Mouse (Mus musculus) liver, embryonic 15.5 days (tissue): ENCODE measurements around the gene Sgms1. TPM values are rescaled to one million over a fixed set of nuclear protein-coding genes. Genes with fewer than 3 reads are reported as not detected.

Experiments used
- ATAC-seq: fragments of 200-750 bp; cut with Nextera tagmentation; 2 replicates; pipeline ENCODE4 v1.8.0; 2017; ENCODE audit warnings: moderate number of reproducible peaks, mild to moderate bottlenecking, moderate library complexity; ENCODE audit not compliant: insufficient read depth
- H3K27ac ChIP-seq: fragments of 300-500 bp; sonication (generic); replicated peaks from 2 replicates; pipeline ENCODE4 v1.5.1; 2015; ENCODE audit warnings: mild to moderate bottlenecking, inconsistent platforms
- H3K27me3 ChIP-seq: fragments of 300-500 bp; sonication (generic); 2 replicates; pipeline ENCODE4 v1.6.1; 2015; ENCODE audit warnings: mild to moderate bottlenecking, inconsistent platforms
- H3K36me3 ChIP-seq: fragments of 300-500 bp; sonication (generic); replicated peaks from 2 replicates; pipeline ENCODE4 v1.6.1; 2015; ENCODE audit warnings: moderate library complexity, mild to moderate bottlenecking, inconsistent platforms
- H3K4me1 ChIP-seq: fragments of 300-500 bp; sonication (generic); replicated peaks from 2 replicates; pipeline ENCODE4 v1.6.1; 2015; ENCODE audit warnings: inconsistent platforms
- H3K4me2 ChIP-seq: fragments of 300-500 bp; sonication (generic); 2 replicates; pipeline ENCODE4 v1.6.1; 2015; ENCODE audit warnings: moderate library complexity, mild to moderate bottlenecking, inconsistent platforms
- H3K4me3 ChIP-seq: fragments of 300-500 bp; sonication (generic); replicated peaks from 2 replicates; pipeline ENCODE4 v1.5.1; 2015; ENCODE audit warnings: mild to moderate bottlenecking, inconsistent platforms
- H3K9ac ChIP-seq: fragments of 300-500 bp; sonication (generic); 2 replicates; pipeline ENCODE4 v1.6.1; 2015; ENCODE audit warnings: moderate library complexity, mild to moderate bottlenecking, inconsistent platforms
- H3K9me3 ChIP-seq: fragments of 300-500 bp; sonication (generic); replicated peaks from 2 replicates; pipeline ENCODE4 v1.6.1; 2016; ENCODE audit warnings: inconsistent platforms
- WGBS: fragments of 180-500 bp; shearing (Covaris S2); methylation state at CpG from one replicate; pipeline ENCODE4 v1.1.7; 2015; ENCODE audit warnings: mixed read lengths; ENCODE audit not compliant: insufficient replicate concordance; 5-methylcytosine and 5-hydroxymethylcytosine counted together
- polyA plus RNA-seq: library from polyadenylated mRNA; unstranded; fragments of >200 nt; fragmentation: Nextera tagmentation; extraction: Ambion mirVana; gene quantifications from 2 replicates; pipeline ENCODE4 v1.2.1, GENCODE M21; 2015

Sgms1 gene
- polyA plus RNA-seq, 1 experiment from 2014 or later, result 24.8 TPM

GRCm38 (mm10) chr19:32198494-32199106, 190.9 kb downstream of the Sgms1 start:
- no peak overlapping the region for H3K4me3 ChIP-seq
- H3K36me3 ChIP-seq, result peaks cover 24% of the 10 kb centered on the region
- WGBS, result 90% methylated on average over 7 of the region's 7 CpGs
- no peak overlapping the region for H3K9ac ChIP-seq
- no peak overlapping the region for H3K4me2 ChIP-seq
- ATAC-seq, result no peak
- H3K9me3 ChIP-seq, result no peaks in the 10 kb centered on the region
- H3K4me1 ChIP-seq, result peaks cover 63% of the 10 kb centered on the region
- no peaks in the 10 kb centered on the region for H3K27me3 ChIP-seq
- no peak overlapping the region for H3K27ac ChIP-seq

GRCm38 (mm10) chr19:32196976-32197819, 192.3 kb downstream of the Sgms1 start:
- no peaks in the 10 kb centered on the region for H3K27me3 ChIP-seq
- no peak overlapping the region for H3K9ac ChIP-seq
- H3K4me3 ChIP-seq, result no peak overlapping the region
- H3K9me3 ChIP-seq, result no peaks in the 10 kb centered on the region
- peaks cover 32% of the 10 kb centered on the region for H3K36me3 ChIP-seq
- peaks cover 63% of the 10 kb centered on the region for H3K4me1 ChIP-seq
- ATAC-seq, result no peak
- H3K27ac ChIP-seq, result peak overlapping the region; percentile 73
- H3K4me2 ChIP-seq, result no peak overlapping the region
- WGBS, result 65% methylated on average over 15 of the region's 15 CpGs

- H3K4me2 ChIP-seq, result peak overlapping the region; percentile 19; the same call in 1 of the 2 replicates
- H3K27ac ChIP-seq, result peak overlapping the region; percentile 73
- H3K4me3 ChIP-seq, result no peak overlapping the region
- H3K9me3 ChIP-seq, result no peaks in the 10 kb centered on the region
- H3K36me3 ChIP-seq, result peaks cover 34% of the 10 kb centered on the region
- H3K27me3 ChIP-seq, result no peaks in the 10 kb centered on the region
- 31% methylated on average over 5 of the region's 5 CpGs for WGBS
- ATAC-seq, result peak; percentile 79
- no peak overlapping the region; the same call in 1 of the 2 replicates for H3K9ac ChIP-seq
- H3K4me1 ChIP-seq, result peaks cover 62% of the 10 kb centered on the region
Measured at GRCm38 (mm10) chr19:32196222-32196621, 193.3 kb downstream of the Sgms1 start.

GRCm38 (mm10) chr19:32194863-32195262, 194.7 kb downstream of the Sgms1 start:
- Histone ChIP-seq H3K4me2 (no peak overlapping the region), H3K27ac (no peak overlapping the region), H3K4me1 (peaks cover 50% of the 10 kb centered on the region), H3K9ac (no peak overlapping the region), H3K9me3 (no peaks in the 10 kb centered on the region), H3K4me3 (no peak overlapping the region), H3K27me3 (no peaks in the 10 kb centered on the region), H3K36me3 (peaks cover 42% of the 10 kb centered on the region)
- 25% methylated on average over 1 of the region's 1 CpGs for WGBS
- ATAC-seq, result no peak

- H3K9ac ChIP-seq, result no peak overlapping the region
- no peak overlapping the region for H3K4me3 ChIP-seq
- no peaks in the 10 kb centered on the region for H3K9me3 ChIP-seq
- ATAC-seq, result no peak
- peaks cover 36% of the 10 kb centered on the region for H3K36me3 ChIP-seq
- H3K27ac ChIP-seq, result no peak overlapping the region; the same call in 1 of the 2 replicates
- 91% methylated on average over 3 of the region's 3 CpGs for WGBS
- H3K4me1 ChIP-seq, result peaks cover 49% of the 10 kb centered on the region
- no peaks in the 10 kb centered on the region for H3K27me3 ChIP-seq
- H3K4me2 ChIP-seq, result no peak overlapping the region
Measured at GRCm38 (mm10) chr19:32194074-32194473, 195.4 kb downstream of the Sgms1 start.

- H3K9me3 ChIP-seq, result no peaks in the 10 kb centered on the region
- no peak overlapping the region for H3K4me2 ChIP-seq
- WGBS, result 80% methylated on average over 3 of the region's 3 CpGs
- peaks cover 52% of the 10 kb centered on the region for H3K4me1 ChIP-seq
- peaks cover 22% of the 10 kb centered on the region; the same call in 1 of the 2 replicates for H3K36me3 ChIP-seq
- no peak overlapping the region for H3K4me3 ChIP-seq
- no peak overlapping the region for H3K27ac ChIP-seq
- no peaks in the 10 kb centered on the region for H3K27me3 ChIP-seq
- ATAC-seq, result no peak
- no peak overlapping the region for H3K9ac ChIP-seq
Measured at GRCm38 (mm10) chr19:32191596-32191995, 197.9 kb downstream of the Sgms1 start.

- Histone ChIP-seq H3K9ac (no peak overlapping the region), H3K27me3 (no peaks in the 10 kb centered on the region), H3K4me2 (no peak overlapping the region), H3K27ac (no peak overlapping the region), H3K9me3 (no peaks in the 10 kb centered on the region), H3K4me1 (peaks cover 54% of the 10 kb centered on the region), H3K4me3 (no peak overlapping the region), H3K36me3 (peaks cover 22% of the 10 kb centered on the region; the same call in 1 of the 2 replicates)
- no peak for ATAC-seq
- 78% methylated on average over 6 of the region's 6 CpGs for WGBS
Measured at GRCm38 (mm10) chr19:32189961-32190360, 199.6 kb downstream of the Sgms1 start.

- H3K9me3 ChIP-seq, result no peaks in the 10 kb centered on the region
- H3K36me3 ChIP-seq, result peaks cover 21% of the 10 kb centered on the region; the same call in 1 of the 2 replicates
- H3K9ac ChIP-seq, result no peak overlapping the region
- no peak overlapping the region for H3K27ac ChIP-seq
- no peak for ATAC-seq
- no peak overlapping the region for H3K4me2 ChIP-seq
- WGBS, result 78% methylated on average over 5 of the region's 5 CpGs
- no peak overlapping the region for H3K4me3 ChIP-seq
- H3K4me1 ChIP-seq, result peaks cover 59% of the 10 kb centered on the region
- no peaks in the 10 kb centered on the region for H3K27me3 ChIP-seq
Measured at GRCm38 (mm10) chr19:32189036-32189436, 200.5 kb downstream of the Sgms1 start.

- ATAC-seq, result peak; percentile 40; the same call in 1 of the 2 replicates
- H3K36me3 ChIP-seq, result 0 out of 2 replicates have a peak, but pooled peaks cover 8% of the 10 kb centered on the region
- peak overlapping the region; percentile 75 for H3K27ac ChIP-seq
- 16% methylated on average over 8 of the region's 8 CpGs for WGBS
- no peaks in the 10 kb centered on the region for H3K27me3 ChIP-seq
- H3K4me3 ChIP-seq, result no peak overlapping the region
- H3K4me2 ChIP-seq, result peak overlapping the region; percentile 18; the same call in 1 of the 2 replicates
- H3K9ac ChIP-seq, result peak overlapping the region; percentile 2; the same call in 1 of the 2 replicates
- peaks cover 71% of the 10 kb centered on the region for H3K4me1 ChIP-seq
- H3K9me3 ChIP-seq, result no peaks in the 10 kb centered on the region
Measured at GRCm38 (mm10) chr19:32186594-32187092, 202.9 kb downstream of the Sgms1 start.

- H3K36me3 ChIP-seq, result peaks cover 5% of the 10 kb centered on the region; the same call in 1 of the 2 replicates
- H3K27ac ChIP-seq, result peak overlapping the region; percentile 99
- no peaks in the 10 kb centered on the region for H3K27me3 ChIP-seq
- H3K4me2 ChIP-seq, result no peak overlapping the region
- 62% methylated on average over 4 of the region's 4 CpGs for WGBS
- H3K4me1 ChIP-seq, result peaks cover 87% of the 10 kb centered on the region
- H3K9me3 ChIP-seq, result no peaks in the 10 kb centered on the region
- H3K4me3 ChIP-seq, result no peak overlapping the region
- ATAC-seq, result no peak
- no peak overlapping the region for H3K9ac ChIP-seq
Measured at GRCm38 (mm10) chr19:32183005-32183404, 206.5 kb downstream of the Sgms1 start.

- Histone ChIP-seq H3K9me3 (no peaks in the 10 kb centered on the region), H3K4me2 (peak overlapping the region; percentile 71; the same call in 1 of the 2 replicates), H3K27ac (peak overlapping the region; percentile 99), H3K27me3 (no peaks in the 10 kb centered on the region), H3K4me1 (peaks cover 87% of the 10 kb centered on the region), H3K4me3 (no peak overlapping the region), H3K36me3 (peaks cover 5% of the 10 kb centered on the region; the same call in 1 of the 2 replicates), H3K9ac (no peak overlapping the region)
- no peak for ATAC-seq
- 80% methylated on average over 5 of the region's 5 CpGs for WGBS
Measured at GRCm38 (mm10) chr19:32182471-32182870, 207.0 kb downstream of the Sgms1 start.
